Mouse (Mus musculus): ENCODE results near the gene Pmpcb.

The Pmpcb gene

GRCm38 (mm10) chr5:21792166-21792565 lies 55.2 kb downstream of the Pmpcb start:
- DNase-seq (ENCODE audit: extremely low spot score, low read depth, low spot score), result no peak

- no peak for DNase-seq (ENCODE audit: extremely low spot score, low read depth, low spot score)
Measured at GRCm38 (mm10) chr5:21802907-21803306, 66.0 kb downstream of the Pmpcb start.

- DNase-seq (ENCODE audit: extremely low spot score, low read depth, low spot score), result no peak
Measured at GRCm38 (mm10) chr5:21803691-21804188, 66.8 kb downstream of the Pmpcb start.

DNA sequence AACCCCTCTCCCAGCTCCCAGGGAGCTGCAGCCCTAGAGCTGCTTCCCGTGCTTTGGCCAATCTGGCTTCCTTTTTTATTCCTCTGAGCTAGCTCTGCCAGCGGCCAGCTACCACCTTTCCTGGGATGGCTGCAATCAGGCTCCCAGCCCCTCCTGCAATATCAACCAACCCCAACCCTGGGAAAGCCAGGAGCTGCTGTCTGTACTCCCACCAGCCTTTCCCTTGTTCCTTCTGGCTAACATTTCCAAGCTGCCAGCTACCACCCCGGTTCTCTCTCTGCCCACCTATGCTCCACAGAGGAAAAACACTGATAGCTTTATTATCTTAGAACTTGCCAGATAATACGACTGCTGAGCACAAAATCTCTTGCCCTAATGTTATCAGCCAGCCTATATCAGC lies 67.9 kb downstream of the Pmpcb start:
- no peak for DNase-seq (ENCODE audit: extremely low spot score, low read depth, low spot score)

All from hindlimb bud, embryonic 11.5 days (tissue).